Mouse (Mus musculus): Measurements from ENCODE around the gene 1700001J03Rik.
A peak's percentile ranks its signal among the peaks of the same experiment; 100 is the strongest.
"Not testable (repeated sequence)": the region's sequence is repeated elsewhere in the genome, so short reads cannot be mapped to it uniquely, and the experiment has no call there.

Gene 1700001J03Rik

GRCm38 (mm10) chr5:146185204-146185603, at the start of gene 1700001J03Rik:
Gene 1700001J03Rik, minus strand, starts transcription at chr5:146185304.
- not testable (repeated sequence) for DNase-seq (ENCODE audit: extremely low read depth, insufficient read length, low spot score)

GRCm38 (mm10) chr5:146234336-146234735, 49.2 kb upstream of the 1700001J03Rik start:
- no peak for DNase-seq (ENCODE audit: extremely low read depth, insufficient read length, low spot score)

- DNase-seq (ENCODE audit: extremely low read depth, insufficient read length, low spot score), result no peak
These were observed 47.7 kb upstream of the 1700001J03Rik start for GRCm38 (mm10) chr5:146232816-146233215.

- DNase-seq (ENCODE audit: extremely low read depth, insufficient read length, low spot score), result no peak
These were observed 47.1 kb upstream of the 1700001J03Rik start for GRCm38 (mm10) chr5:146232056-146232675.

- peak; percentile 72 for DNase-seq (ENCODE audit: extremely low read depth, insufficient read length, low spot score)
These were observed 46.5 kb upstream of the 1700001J03Rik start for GRCm38 (mm10) chr5:146231655-146231996.

- DNase-seq (ENCODE audit: extremely low read depth, insufficient read length, low spot score), result peak; percentile 98
These were observed 46.0 kb upstream of the 1700001J03Rik start, which contains the start of gene Cdk8 for GRCm38 (mm10) chr5:146230864-146231654. Gene Cdk8, plus strand, starts transcription at chr5:146231230.

- DNase-seq (ENCODE audit: extremely low read depth, insufficient read length, low spot score), result no peak
These were observed 45.0 kb upstream of the 1700001J03Rik start for GRCm38 (mm10) chr5:146229869-146230650.

GRCm38 (mm10) chr5:146227496-146227895, 42.4 kb upstream of the 1700001J03Rik start:
- DNase-seq (ENCODE audit: extremely low read depth, insufficient read length, low spot score), result no peak

- no peak for DNase-seq (ENCODE audit: extremely low read depth, insufficient read length, low spot score)
These were observed 38.7 kb upstream of the 1700001J03Rik start for GRCm38 (mm10) chr5:146223786-146224185.

GRCm38 (mm10) chr5:146221722-146222121, 36.6 kb upstream of the 1700001J03Rik start:
- DNase-seq (ENCODE audit: extremely low read depth, insufficient read length, low spot score), result no peak

GRCm38 (mm10) chr5:146220879-146221714, 36.0 kb upstream of the 1700001J03Rik start, which contains the start of gene Rnf6:
Gene Rnf6, minus strand, starts transcription at chr5:146221555.
- peak; percentile 90 for DNase-seq (ENCODE audit: extremely low read depth, insufficient read length, low spot score)

- DNase-seq (ENCODE audit: extremely low read depth, insufficient read length, low spot score), result no peak
These were observed 35.4 kb upstream of the 1700001J03Rik start for GRCm38 (mm10) chr5:146220501-146220878.

- DNase-seq (ENCODE audit: extremely low read depth, insufficient read length, low spot score), result no peak
These were observed 20.4 kb upstream of the 1700001J03Rik start for GRCm38 (mm10) chr5:146205537-146205936.

GRCm38 (mm10) chr5:146203921-146204320, 18.8 kb upstream of the 1700001J03Rik start:
- peak; percentile 31 for DNase-seq (ENCODE audit: extremely low read depth, insufficient read length, low spot score)

- DNase-seq (ENCODE audit: extremely low read depth, insufficient read length, low spot score), result no peak
These were observed 15.5 kb upstream of the 1700001J03Rik start for GRCm38 (mm10) chr5:146200580-146200979.

- no peak for DNase-seq (ENCODE audit: extremely low read depth, insufficient read length, low spot score)
These were observed 14.4 kb upstream of the 1700001J03Rik start for GRCm38 (mm10) chr5:146199540-146199939.

GRCm38 (mm10) chr5:146199073-146199472, 14.0 kb upstream of the 1700001J03Rik start:
- no peak for DNase-seq (ENCODE audit: extremely low read depth, insufficient read length, low spot score)

GRCm38 (mm10) chr5:146193360-146193759, 8.3 kb upstream of the 1700001J03Rik start:
- DNase-seq (ENCODE audit: extremely low read depth, insufficient read length, low spot score), result no peak

- no peak for DNase-seq (ENCODE audit: extremely low read depth, insufficient read length, low spot score)
These were observed 5.6 kb upstream of the 1700001J03Rik start for GRCm38 (mm10) chr5:146190501-146191269.

GRCm38 (mm10) chr5:146190093-146190492, 5.0 kb upstream of the 1700001J03Rik start:
- no peak for DNase-seq (ENCODE audit: extremely low read depth, insufficient read length, low spot score)

All from 3134 (cell line).